Mouse (Mus musculus) ovary, adult 18-20 months (tissue): ENCODE measurements at regions not wholly inside any gene's neighbourhood (a gene's known extent, or its start where the extent isn't known, plus 50 kb on each side); places are given as distances from the start of the nearest gene placed in this dataset.

ENCODE experiments used
- DNase-seq: peaks from one replicate; pipeline ENCODE4 v3.0.0; 2022; ENCODE audit warnings: low spot score, mixed read lengths

- no peak for DNase-seq
Observed at GRCm38 (mm10) chr1:80131354-80131753, 86.9 kb downstream of the Fam124b start.

GRCm38 (mm10) chr1:80123966-80124365 is 94.3 kb downstream of the Fam124b start:
- no peak for DNase-seq

- no peak for DNase-seq
Observed at GRCm38 (mm10) chr1:80115913-80116312, 102.4 kb downstream of the Fam124b start.

- no peak for DNase-seq
Observed at GRCm38 (mm10) chr1:80107747-80108476, 110.4 kb downstream of the Fam124b start.

GRCm38 (mm10) chr1:80106269-80106668 is 112.0 kb downstream of the Fam124b start:
- no peak for DNase-seq

GRCm38 (mm10) chr1:80098266-80098665 is 120.0 kb downstream of the Fam124b start:
- no peak for DNase-seq

- DNase-seq, result no peak
Observed at GRCm38 (mm10) chr1:80091800-80092199, 126.5 kb downstream of the Fam124b start.

GRCm38 (mm10) chr1:80091350-80091749 is 126.9 kb downstream of the Fam124b start:
- DNase-seq, result no peak

- DNase-seq, result no peak
Observed at GRCm38 (mm10) chr1:80088651-80089050, 129.6 kb downstream of the Fam124b start.

GRCm38 (mm10) chr1:80076357-80076756 is 141.9 kb downstream of the Fam124b start:
- DNase-seq, result no peak

GRCm38 (mm10) chr1:80074376-80074775 is 143.9 kb downstream of the Fam124b start:
- no peak for DNase-seq

- DNase-seq, result no peak
Observed at GRCm38 (mm10) chr1:80073950-80074349, 144.3 kb downstream of the Fam124b start.

GRCm38 (mm10) chr1:80069141-80069540 is 149.1 kb downstream of the Fam124b start:
- no peak for DNase-seq

GRCm38 (mm10) chr1:80062121-80062520 is 156.2 kb downstream of the Fam124b start:
- DNase-seq, result no peak

GRCm38 (mm10) chr1:80061632-80062031 is 156.6 kb downstream of the Fam124b start:
- no peak for DNase-seq

- DNase-seq, result no peak
Observed at GRCm38 (mm10) chr1:80045141-80045540, 173.1 kb downstream of the Fam124b start.

GRCm38 (mm10) chr1:80040409-80040808 is 177.9 kb downstream of the Fam124b start:
- DNase-seq, result no peak

GRCm38 (mm10) chr1:80039891-80040290 is 178.4 kb downstream of the Fam124b start:
- no peak for DNase-seq

- DNase-seq, result no peak
Observed at GRCm38 (mm10) chr1:80039161-80039560, 178.2 kb upstream of the Serpine2 start.

GRCm38 (mm10) chr1:80038059-80038458 is 177.1 kb upstream of the Serpine2 start:
- DNase-seq, result no peak

- DNase-seq, result peak; percentile 23
Observed at GRCm38 (mm10) chr1:80036436-80036835, 175.5 kb upstream of the Serpine2 start.

- no peak for DNase-seq
Observed at GRCm38 (mm10) chr1:80033522-80033921, 172.5 kb upstream of the Serpine2 start.

- DNase-seq, result no peak
Observed at GRCm38 (mm10) chr1:80033121-80033520, 172.1 kb upstream of the Serpine2 start.

GRCm38 (mm10) chr1:80032464-80032863 is 171.5 kb upstream of the Serpine2 start:
- DNase-seq, result no peak
